Mouse (Mus musculus) limb, embryonic 15.5 days (tissue): ENCODE data around the gene Gm37419. TPM values are rescaled to one million over a fixed set of nuclear protein-coding genes. Genes with fewer than 3 reads are reported as not detected.

Experiments
- polyA plus RNA-seq: library from polyadenylated mRNA; unstranded; fragments of >200 nt; fragmentation: Nextera tagmentation; extraction: Ambion mirVana; gene quantifications from 2 replicates; pipeline ENCODE4 v1.2.1, GENCODE M21; 2015

Gm37419 gene
- polyA plus RNA-seq, 1 experiment from 2014 or later: not detected

Other genes starting within 250 kb of the Gm37419 start
- gene Sst, start 97.5 kb upstream of the Gm37419 start, polyA plus RNA-seq: 5.9 and 11.2 TPM in 2 replicates
- gene Rtp2, start 56.1 kb upstream of the Gm37419 start, polyA plus RNA-seq: not detected in 2 replicates
- gene Bcl6, start 370 bp downstream of the Gm37419 start, polyA plus RNA-seq: 3.6 and 4.2 TPM in 2 replicates